Mouse (Mus musculus): ENCODE results near the gene Plscr3. TPM values are rescaled to one million over a fixed set of nuclear protein-coding genes. Genes with fewer than 3 reads are reported as not detected.

The Plscr3 gene
- total and polyA plus RNA-seq, 3 experiments: 2.5 to 15.3 (median 2.9) TPM

- H3K79me2 ChIP-seq (replicated peaks; ENCODE audit: control insufficient read depth, extremely low read depth, insufficient read depth, poor library complexity, severe bottlenecking): no peaks in the 10 kb centered on the region
- no peak overlapping the region for H3K9ac ChIP-seq (ENCODE audit: insufficient read depth, low read depth)
- no peaks in the 10 kb centered on the region for H3K36me3 ChIP-seq (replicated peaks in 1 of 2; ENCODE audit: control insufficient read depth in 1 of 2, insufficient read depth in 1 of 2, low read length in 1 of 2)
- no peaks in the 10 kb centered on the region for H3K4me1 ChIP-seq (ENCODE audit: control insufficient read depth in 1 of 2, insufficient read depth in 2 of 2)
- dilution Hi-C loops (cut with MboI; ENCODE audit: extremely low pct_ligation_motif_present, extremely low pct_unique_long_range_greater_than_20kb, low sequenced_read_pairs): no loop called here
- in situ Hi-C loops (cut with MboI; ENCODE audit: low pct_ligation_motif_present, low pct_unique_long_range_greater_than_20kb, low sequenced_read_pairs): no loop called here
- no peaks in the 10 kb centered on the region for H3K9me3 ChIP-seq (replicated peaks; ENCODE audit: low read length)
- TF ChIP-seq BHLHE40 (IDR thresholded peaks at IDR 0.05; ENCODE audit: low read depth, low read length) (0 out of 2 replicates have a peak, but pooled peaks have one; percentile 26), SMC3 (IDR thresholded peaks at IDR 0.05; ENCODE audit: low read depth, low read length) (no peak), ZC3H11A (IDR thresholded peaks at IDR 0.05; ENCODE audit: low read depth, low read length) (no peak), MAFK (IDR thresholded peaks at IDR 0.05; ENCODE audit: insufficient replicate concordance, low read length) (no peak)
- peaks cover 25% of the 10 kb centered on the region for H3K27me3 ChIP-seq (replicated peaks)
- no peak overlapping the region for H3K4me2 ChIP-seq (ENCODE audit: insufficient read depth, low read depth, poor library complexity, severe bottlenecking)
- H3K27ac ChIP-seq (ENCODE audit: insufficient read depth, low read depth): no peak overlapping the region
- no peak for DNase-seq (ENCODE audit: extremely low read depth)
- no peak overlapping the region for H3K4me3 ChIP-seq (replicated peaks in 1 of 3; ENCODE audit: low read depth in 2 of 3, low read length in 2 of 3, poor library complexity in 1 of 3)
These were observed 18.1 kb downstream of the Plscr3 start for GRCm38 (mm10) chr11:69864138-69864860.

GRCm38 (mm10) chr11:69865561-69865960 is 19.4 kb downstream of the Plscr3 start:
- in situ Hi-C loops (cut with MboI; ENCODE audit: low pct_ligation_motif_present, low pct_unique_long_range_greater_than_20kb, low sequenced_read_pairs) (no loop called here), dilution Hi-C loops (cut with MboI; ENCODE audit: extremely low pct_ligation_motif_present, extremely low pct_unique_long_range_greater_than_20kb, low sequenced_read_pairs) (no loop called here)
- Histone ChIP-seq H3K9me3 (replicated peaks; ENCODE audit: low read length) (no peaks in the 10 kb centered on the region), H3K9ac (ENCODE audit: insufficient read depth, low read depth) (no peak overlapping the region), H3K36me3 (replicated peaks in 1 of 2; ENCODE audit: control insufficient read depth in 1 of 2, insufficient read depth in 1 of 2, low read length in 1 of 2) (no peaks in the 10 kb centered on the region), H3K4me2 (ENCODE audit: insufficient read depth, low read depth, poor library complexity, severe bottlenecking) (no peak overlapping the region), H3K4me3 (replicated peaks in 1 of 3; ENCODE audit: low read depth in 2 of 3, low read length in 2 of 3, poor library complexity in 1 of 3) (no peak overlapping the region), H3K27me3 (replicated peaks) (peaks cover 23% of the 10 kb centered on the region), H3K4me1 (ENCODE audit: control insufficient read depth in 1 of 2, insufficient read depth in 2 of 2) (peaks cover 0 to 3% of the 10 kb centered on the region in 2 experiments; a peak in 1 of 4 replicates), H3K79me2 (replicated peaks; ENCODE audit: control insufficient read depth, extremely low read depth, insufficient read depth, poor library complexity, severe bottlenecking) (no peaks in the 10 kb centered on the region), H3K27ac (ENCODE audit: insufficient read depth, low read depth) (no peak overlapping the region)
- TF ChIP-seq MXI1 (IDR thresholded peaks at IDR 0.05; ENCODE audit: low read depth, low read length) (no peak), ZC3H11A (IDR thresholded peaks at IDR 0.05; ENCODE audit: low read depth, low read length) (no peak), JUN (IDR thresholded peaks at IDR 0.05; ENCODE audit: insufficient read depth, low read depth, low read length) (no peak), ZKSCAN1 (IDR thresholded peaks at IDR 0.05; ENCODE audit: borderline replicate concordance, low read depth, low read length) (no peak), MAX (IDR thresholded peaks at IDR 0.05; ENCODE audit: low read length) (no peak)
- DNase-seq (ENCODE audit: extremely low read depth): no peak

GRCm38 (mm10) chr11:69867335-69867734 is 21.2 kb downstream of the Plscr3 start:
- dilution Hi-C loops (cut with MboI; ENCODE audit: extremely low pct_ligation_motif_present, extremely low pct_unique_long_range_greater_than_20kb, low sequenced_read_pairs) (no loop called here), in situ Hi-C loops (cut with MboI; ENCODE audit: low pct_ligation_motif_present, low pct_unique_long_range_greater_than_20kb, low sequenced_read_pairs) (no loop called here)
- Histone ChIP-seq H3K4me3 (replicated peaks in 1 of 3; ENCODE audit: low read depth in 2 of 3, low read length in 2 of 3, poor library complexity in 1 of 3) (no peak overlapping the region), H3K9ac (ENCODE audit: insufficient read depth, low read depth) (no peak overlapping the region), H3K79me2 (replicated peaks; ENCODE audit: control insufficient read depth, extremely low read depth, insufficient read depth, poor library complexity, severe bottlenecking) (no peaks in the 10 kb centered on the region), H3K9me3 (replicated peaks; ENCODE audit: low read length) (no peaks in the 10 kb centered on the region), H3K36me3 (replicated peaks in 1 of 2; ENCODE audit: control insufficient read depth in 1 of 2, insufficient read depth in 1 of 2, low read length in 1 of 2) (no peaks in the 10 kb centered on the region), H3K4me2 (ENCODE audit: insufficient read depth, low read depth, poor library complexity, severe bottlenecking) (no peak overlapping the region), H3K27ac (ENCODE audit: insufficient read depth, low read depth) (no peak overlapping the region), H3K27me3 (replicated peaks) (peaks cover 22% of the 10 kb centered on the region), H3K4me1 (ENCODE audit: control insufficient read depth in 1 of 2, insufficient read depth in 2 of 2) (peaks cover 4 to 18% of the 10 kb centered on the region in 2 experiments)
- TF ChIP-seq USF2 (conservative IDR thresholded peaks at IDR 0.05; ENCODE audit: low read depth, low read length): no peak
- TF ChIP-seq ZC3H11A (IDR thresholded peaks at IDR 0.05; ENCODE audit: low read depth, low read length): no peak
- TF ChIP-seq MYC (IDR thresholded peaks at IDR 0.05; ENCODE audit: low read depth, low read length): no peak
- no peak for TF ChIP-seq USF1 (IDR thresholded peaks at IDR 0.05; ENCODE audit: low read depth, low read length)
- no peak for TF ChIP-seq MAZ (IDR thresholded peaks at IDR 0.05; ENCODE audit: low read depth, low read length)
- TF ChIP-seq TCF12 (IDR thresholded peaks at IDR 0.05; ENCODE audit: low read depth, low read length): no peak
- TF ChIP-seq JUND (conservative IDR thresholded peaks at IDR 0.05; ENCODE audit: low read depth, low read length): no peak
- no peak for TF ChIP-seq ZMIZ1 (IDR thresholded peaks at IDR 0.05; ENCODE audit: low read depth, low read length)
- TF ChIP-seq SMC3 (IDR thresholded peaks at IDR 0.05; ENCODE audit: low read depth, low read length): no peak
- TF ChIP-seq UBTF (IDR thresholded peaks at IDR 0.05; ENCODE audit: low read depth, low read length): no peak
- TF ChIP-seq NELFE (IDR thresholded peaks at IDR 0.05; ENCODE audit: low read depth, low read length): no peak
- no peak for TF ChIP-seq ELF1 (IDR thresholded peaks at IDR 0.05; ENCODE audit: low read depth, low read length)
- no peak for TF ChIP-seq IRF4 (IDR thresholded peaks at IDR 0.05; ENCODE audit: low read depth, low read length)
- TF ChIP-seq ZKSCAN1 (IDR thresholded peaks at IDR 0.05; ENCODE audit: borderline replicate concordance, low read depth, low read length): no peak
- TF ChIP-seq RCOR1 (conservative IDR thresholded peaks at IDR 0.05; ENCODE audit: low read depth, low read length): no peak
- no peak for TF ChIP-seq MXI1 (IDR thresholded peaks at IDR 0.05; ENCODE audit: low read depth, low read length)
- no peak for DNase-seq (ENCODE audit: extremely low read depth)
